Mouse (Mus musculus) erythroblast, adult 5-6 weeks (primary cell): Measurements from ENCODE around the gene Gad1. TPM values are rescaled to one million over a fixed set of nuclear protein-coding genes. Genes with fewer than 3 reads are reported as not detected.
"Not testable (repeated sequence)": the region's sequence is repeated elsewhere in the genome, so short reads cannot be mapped to it uniquely, and the experiment has no call there.

Experiments
- ATAC-seq: replicated peaks from 2 replicates; pipeline ENCODE4 v1.8.0; 2016; ENCODE audit warnings: moderate number of reproducible peaks, mild to moderate bottlenecking, moderate TSS enrichment, inconsistent platforms; ENCODE audit not compliant: poor library complexity, low FRiP score, severe bottlenecking
- total RNA-seq, 2 experiments: library from RNA; stranded (forward) in 1 of 2; stranded (reverse) in 1 of 2; fragments of 150-400 nt in 1 of 2; fragments of 200-764, 138-1000 nt in 1 of 2; gene quantifications; 2 replicates each; pipeline versions ENCODE4 v1.2.3 to v1.2.4; 2015 to 2017; ENCODE audit warnings: low replicate concordance in 2 of 2

The Gad1 gene
- total RNA-seq (2015; ENCODE audit: low replicate concordance) (not detected in 2 replicates), total RNA-seq (2017; ENCODE audit: low replicate concordance) (not detected in 2 replicates)

- ATAC-seq, result no peak
Measured at GRCm38 (mm10) chr2:70552772-70553171, at the start of gene Gad1. Gene Gad1, plus strand, starts transcription at chr2:70553072.

GRCm38 (mm10) chr2:70503436-70503835 lies 49.4 kb upstream of the Gad1 start:
- ATAC-seq, result no peak

DNA sequence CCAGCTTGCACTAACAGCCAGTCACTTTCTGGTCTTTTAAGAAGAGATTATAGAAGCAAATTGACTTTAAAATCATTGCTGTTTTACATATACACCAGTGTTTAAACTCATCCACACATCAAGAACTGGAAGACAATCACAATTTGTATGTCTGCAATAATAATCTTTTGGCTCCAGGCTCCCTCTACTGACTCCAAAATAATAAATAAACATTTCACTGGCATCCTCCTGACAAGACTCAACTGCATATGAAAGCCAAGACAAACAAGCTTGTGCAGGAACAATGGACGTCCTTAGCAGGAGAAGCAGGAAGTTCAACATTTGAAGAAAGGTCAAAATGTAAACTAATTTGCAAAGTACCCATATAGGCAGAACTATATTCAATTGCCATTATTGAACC lies 47.6 kb upstream of the Gad1 start:
- ATAC-seq, result no peak

DNA sequence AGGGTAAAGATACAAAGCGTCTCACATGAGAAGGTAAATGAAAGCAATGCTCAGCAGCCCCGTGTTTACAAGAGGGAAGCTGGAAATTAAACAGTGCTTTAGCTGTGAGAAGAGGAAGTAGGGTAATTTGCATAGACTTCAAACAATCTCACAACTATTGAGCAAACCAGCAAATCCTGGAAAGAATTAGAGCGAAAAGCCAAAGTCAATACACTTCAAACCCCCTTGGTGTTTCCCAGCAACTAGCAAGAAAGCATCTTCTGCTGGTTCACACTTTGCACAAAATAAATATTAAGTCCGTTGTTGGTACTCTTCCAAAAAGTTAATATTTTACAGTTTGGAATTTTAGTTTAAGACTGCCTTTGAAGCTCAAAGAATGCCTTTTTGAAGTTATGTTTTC lies 47.0 kb upstream of the Gad1 start:
- no peak for ATAC-seq

DNA sequence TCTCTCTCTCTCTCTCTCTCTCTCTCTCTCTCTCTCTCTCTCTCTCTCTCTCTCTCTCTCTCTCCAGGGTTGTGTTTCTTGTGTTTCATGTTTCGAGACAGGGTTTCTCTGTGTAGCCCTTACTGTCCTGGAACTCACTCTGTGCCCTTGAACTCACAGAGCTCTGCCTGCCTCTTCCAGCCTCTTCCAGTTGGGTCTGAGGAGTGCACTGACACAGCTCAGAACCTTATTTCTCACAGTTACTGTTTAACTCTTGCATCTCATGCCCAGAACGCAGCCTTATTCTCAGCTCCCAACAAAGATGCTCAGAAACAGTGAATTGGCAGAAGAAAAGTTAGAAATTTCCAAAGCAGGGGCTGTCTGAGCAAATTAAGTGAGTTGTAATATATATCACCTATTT lies 46.5 kb upstream of the Gad1 start:
- ATAC-seq, result no peak

- no peak for ATAC-seq
Measured at GRCm38 (mm10) chr2:70508496-70508895, 44.4 kb upstream of the Gad1 start, which contains the start of gene Erich2. Gene Erich2, plus strand, starts transcription at chr2:70508819.

GRCm38 (mm10) chr2:70509021-70509632 lies 43.7 kb upstream of the Gad1 start:
- ATAC-seq, result no peak

- ATAC-seq, result not testable (repeated sequence)
Measured at GRCm38 (mm10) chr2:70538283-70538682, 14.6 kb upstream of the Gad1 start.

DNA sequence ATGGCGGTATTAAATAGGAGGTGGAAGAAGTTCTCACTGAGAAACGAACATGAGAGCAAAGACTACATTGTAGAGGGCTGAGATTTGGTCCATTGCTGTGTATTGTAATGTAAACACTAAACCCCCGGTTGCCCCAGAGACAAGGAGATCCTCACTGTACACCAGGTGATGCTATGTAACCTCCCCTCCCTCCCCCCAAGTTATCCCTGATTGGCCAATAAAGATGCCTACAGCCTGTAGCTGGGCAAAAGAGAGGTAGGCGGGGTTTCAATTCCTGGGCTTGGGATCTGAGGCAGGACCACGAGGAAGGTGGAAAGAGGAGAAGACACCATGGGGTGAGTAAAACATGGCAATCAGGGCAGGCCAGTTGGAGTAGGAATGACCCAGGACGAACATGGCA lies 2.2 kb upstream of the Gad1 start:
- no peak for ATAC-seq

- no peak for ATAC-seq
Measured at GRCm38 (mm10) chr2:70551446-70551845, 1.4 kb upstream of the Gad1 start.

DNA sequence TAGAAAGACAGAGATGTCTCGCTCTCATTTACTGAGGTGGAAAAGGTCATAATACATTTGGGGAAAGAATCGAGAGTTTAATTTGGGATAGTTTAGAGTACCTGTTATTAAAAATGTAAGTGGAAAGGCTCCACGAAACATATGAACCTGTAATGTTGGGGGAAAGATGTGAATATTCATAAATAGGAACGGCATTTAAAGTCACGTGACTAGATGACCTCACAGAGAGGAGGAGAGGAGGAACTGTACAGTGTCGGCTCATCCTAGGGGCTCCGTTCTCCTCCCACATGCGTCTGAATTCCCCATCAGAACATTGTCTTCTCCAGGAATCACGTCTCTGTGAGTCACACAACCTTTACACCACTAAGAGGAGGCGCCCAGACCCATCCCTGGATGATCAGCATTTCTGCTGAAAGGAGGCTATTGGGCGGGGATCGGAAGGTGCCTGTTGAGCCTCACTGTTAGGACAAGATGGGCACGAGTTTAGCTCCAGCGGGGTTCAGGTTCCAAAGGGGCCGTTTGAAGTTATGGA lies 739 bp upstream of the Gad1 start:
- ATAC-seq, result no peak

DNA sequence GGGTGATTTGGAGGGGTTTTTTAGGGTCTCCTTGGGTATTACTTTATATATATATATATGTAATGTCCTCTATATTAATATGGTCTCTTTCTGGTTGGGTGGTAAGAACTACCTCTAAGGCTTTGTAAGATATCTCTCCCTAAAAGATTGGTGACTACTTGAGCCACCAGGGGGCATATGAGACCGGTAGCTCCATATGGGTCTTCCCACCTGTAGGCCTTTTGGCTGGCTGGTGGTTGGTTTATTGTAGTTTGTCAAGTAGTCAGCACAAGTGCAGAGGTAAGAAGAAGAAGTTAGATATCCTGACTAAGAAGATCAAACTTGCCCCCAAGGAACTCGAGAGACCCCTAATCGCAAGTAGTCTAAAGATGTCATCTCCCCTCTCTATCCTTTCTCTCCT lies 954 bp downstream of the Gad1 start:
- ATAC-seq, result no peak

DNA sequence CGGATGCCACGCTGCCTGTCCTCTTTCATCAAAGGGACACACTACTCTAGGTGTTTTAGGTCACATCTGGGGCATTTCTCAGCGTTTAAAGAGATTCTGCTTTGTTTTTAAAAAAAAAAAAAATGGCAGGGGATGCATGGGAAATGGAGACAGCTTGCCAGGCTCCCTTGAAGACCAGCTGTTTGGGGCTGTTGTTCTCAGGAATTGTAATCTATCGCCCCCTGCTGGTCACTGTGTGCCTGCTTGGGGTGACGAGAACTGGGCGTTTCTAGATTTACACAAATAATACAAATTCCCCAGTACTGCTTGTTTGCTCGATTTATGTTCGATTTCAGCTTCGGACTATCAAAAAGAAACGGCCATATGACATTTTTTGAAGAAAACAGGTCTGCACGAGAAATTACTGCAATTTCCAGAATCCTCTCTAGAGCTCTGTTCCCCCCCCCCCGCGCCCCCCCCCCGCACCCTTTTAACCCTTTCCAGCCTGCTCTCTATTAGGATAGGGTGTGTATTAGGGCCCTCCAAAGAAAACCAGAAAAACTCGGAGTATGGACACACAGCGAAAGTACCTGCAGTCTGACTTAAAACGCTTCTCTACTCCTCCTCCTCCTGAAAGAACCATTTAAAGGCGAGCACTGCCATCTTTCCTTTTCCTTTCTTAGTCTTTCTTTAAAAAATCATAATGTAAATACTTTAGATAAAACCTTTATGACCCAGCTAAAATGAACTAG lies 5.4 kb downstream of the Gad1 start:
- ATAC-seq, result no peak

GRCm38 (mm10) chr2:70558843-70559451 lies 6.1 kb downstream of the Gad1 start:
- ATAC-seq, result no peak

- no peak for ATAC-seq
Measured at GRCm38 (mm10) chr2:70559520-70559919, 6.6 kb downstream of the Gad1 start.

GRCm38 (mm10) chr2:70561077-70561795 lies 8.4 kb downstream of the Gad1 start:
- no peak for ATAC-seq

DNA sequence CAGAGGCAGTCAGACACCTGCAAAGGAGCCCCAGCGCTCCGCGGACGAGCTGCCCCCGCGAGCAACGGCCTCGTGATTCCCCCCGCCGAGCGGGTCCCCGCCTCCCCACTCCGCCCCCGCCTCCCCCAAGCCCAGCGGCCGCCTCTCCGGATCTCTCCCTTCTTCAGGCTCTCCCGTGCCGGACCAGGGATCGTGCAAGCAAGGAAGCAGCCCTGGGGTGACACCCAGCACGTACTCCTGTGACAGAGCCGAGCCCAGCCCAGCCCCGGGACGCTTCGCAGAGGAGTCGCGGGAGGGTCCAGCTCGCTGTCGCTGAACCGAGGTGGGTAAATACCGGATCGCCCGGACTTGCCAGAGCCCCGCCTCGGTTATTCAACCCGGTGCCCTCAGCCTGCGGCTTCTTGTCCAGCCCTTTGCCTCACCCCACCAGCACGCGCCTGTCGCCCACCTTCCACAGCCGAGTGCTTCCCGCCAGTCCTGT lies 9.2 kb downstream of the Gad1 start:
- ATAC-seq, result no peak

- no peak for ATAC-seq
Measured at GRCm38 (mm10) chr2:70562611-70562980, 9.7 kb downstream of the Gad1 start.

DNA sequence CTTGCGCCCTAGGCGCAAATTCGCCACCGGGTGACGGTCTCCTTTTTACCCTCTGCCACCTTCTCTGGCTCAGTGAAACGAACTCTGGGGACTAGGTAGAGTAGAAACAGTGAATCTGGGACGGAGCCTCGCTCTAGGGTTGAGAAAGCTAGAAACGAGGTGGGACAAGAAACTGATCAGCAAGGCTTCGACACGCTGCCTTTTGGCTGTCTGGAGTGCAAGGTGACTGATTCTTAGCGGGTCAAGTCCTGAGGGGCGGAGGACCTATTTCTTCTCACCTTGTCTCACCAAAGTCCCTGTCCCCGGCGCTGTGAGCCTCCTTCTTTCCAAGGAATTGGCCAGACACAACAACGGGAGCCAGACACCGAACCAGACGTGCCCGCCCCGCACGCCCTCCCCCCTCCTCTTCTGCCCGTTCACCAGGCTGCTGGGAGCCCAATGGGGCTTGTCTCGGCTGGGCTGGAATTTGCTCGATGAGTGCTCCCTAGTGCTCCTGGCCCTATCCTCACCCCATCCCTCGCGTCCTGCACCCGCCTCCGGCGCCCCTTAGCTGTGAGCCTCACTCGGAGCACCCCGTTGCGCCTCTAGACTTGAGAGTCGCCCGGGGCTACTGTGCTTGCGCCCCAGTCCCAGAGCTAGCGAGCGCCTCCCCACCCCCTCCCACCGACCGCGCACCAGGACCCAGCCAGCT lies 10.3 kb downstream of the Gad1 start:
- no peak for ATAC-seq
